Mouse (Mus musculus) embryo, embryonic 10.5 days (tissue): ENCODE measurements around the gene Zbtb44.
"Not testable (repeated sequence)": the region's sequence is repeated elsewhere in the genome, so short reads cannot be mapped to it uniquely, and the experiment has no call there.

Experiments used
- DNase-seq: peaks from one replicate; pipeline ENCODE4 v3.0.0-alpha.2; 2015; ENCODE audit warnings: low spot score

The Zbtb44 gene

GRCm38 (mm10) chr9:31030532-31031413 is at the start of gene Zbtb44:
Gene Zbtb44 (plus strand): TSS chr9:31030644.
- DNase-seq: peak; percentile 58

DNA sequence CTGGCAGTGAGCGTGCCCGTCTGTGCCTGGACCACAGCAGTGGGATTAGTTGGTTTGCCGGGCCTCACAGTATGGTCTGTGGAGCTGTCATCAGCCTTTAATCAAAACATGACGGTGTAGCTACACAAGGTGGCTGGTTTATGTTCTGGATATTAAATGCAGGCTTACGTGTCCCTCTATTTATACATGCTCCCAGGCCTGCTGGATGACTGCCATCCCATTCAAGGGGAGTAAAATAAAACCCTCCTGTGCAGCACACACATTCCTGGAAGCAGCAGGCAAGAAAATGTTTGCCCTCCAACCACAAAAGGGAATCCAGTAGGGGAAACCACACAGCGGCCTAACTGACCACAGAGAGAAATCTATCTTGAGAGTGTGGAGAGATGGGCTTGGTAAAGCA is 44.7 kb upstream of the Zbtb44 start:
- DNase-seq: no peak

DNA sequence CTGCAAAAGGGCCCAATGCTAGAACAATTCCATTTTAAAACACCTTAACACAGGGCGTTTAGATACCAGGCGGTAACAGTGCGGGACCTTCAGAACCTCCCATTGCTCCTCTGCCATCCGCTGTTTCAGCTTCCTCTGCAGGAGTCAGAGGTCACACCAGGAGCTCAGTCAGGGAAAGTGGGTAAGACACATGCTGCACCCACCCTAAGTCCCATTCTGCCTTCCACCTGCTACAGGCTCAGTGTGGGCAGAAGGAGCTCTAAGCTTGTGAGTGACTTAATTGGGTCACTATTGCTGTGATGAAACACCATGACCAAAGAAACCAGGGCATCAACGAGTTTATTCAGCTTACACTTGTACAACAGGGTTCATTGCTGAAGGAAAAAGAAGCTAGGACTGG is 37.3 kb upstream of the Zbtb44 start:
- no peak for DNase-seq

GRCm38 (mm10) chr9:30996590-30997562 is 33.6 kb upstream of the Zbtb44 start:
- no peak for DNase-seq

GRCm38 (mm10) chr9:31000641-31001040 is 29.8 kb upstream of the Zbtb44 start:
- no peak for DNase-seq

- no peak for DNase-seq
These were observed 27.9 kb upstream of the Zbtb44 start for GRCm38 (mm10) chr9:31002528-31002927.

- DNase-seq: no peak
These were observed 21.1 kb upstream of the Zbtb44 start for GRCm38 (mm10) chr9:31009334-31009733.

- no peak for DNase-seq
These were observed 20.4 kb upstream of the Zbtb44 start for GRCm38 (mm10) chr9:31010040-31010439.

- DNase-seq: no peak
These were observed 19.7 kb upstream of the Zbtb44 start for GRCm38 (mm10) chr9:31010749-31011148.

GRCm38 (mm10) chr9:31011533-31011932 is 18.9 kb upstream of the Zbtb44 start:
- DNase-seq: peak; percentile 15

DNA sequence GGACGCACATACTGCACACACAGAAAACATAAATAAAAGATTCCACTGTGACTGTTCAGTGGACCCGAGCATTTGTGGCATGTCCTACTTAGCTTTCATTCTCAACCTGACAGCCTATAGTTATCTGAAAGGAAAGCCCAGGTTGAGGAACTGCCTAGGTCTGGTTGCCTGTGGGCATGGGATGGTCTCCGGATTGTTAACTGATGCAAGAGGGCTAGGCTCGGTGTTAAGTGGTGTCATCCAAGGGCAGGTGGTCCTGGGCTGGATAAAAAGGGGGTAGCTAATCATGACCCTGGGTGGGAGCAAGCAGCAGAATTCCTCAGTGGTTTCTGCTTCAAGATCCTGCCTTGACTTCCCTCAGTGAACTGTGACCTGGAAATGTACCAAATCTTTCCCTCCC is 17.8 kb upstream of the Zbtb44 start:
- DNase-seq: no peak

DNA sequence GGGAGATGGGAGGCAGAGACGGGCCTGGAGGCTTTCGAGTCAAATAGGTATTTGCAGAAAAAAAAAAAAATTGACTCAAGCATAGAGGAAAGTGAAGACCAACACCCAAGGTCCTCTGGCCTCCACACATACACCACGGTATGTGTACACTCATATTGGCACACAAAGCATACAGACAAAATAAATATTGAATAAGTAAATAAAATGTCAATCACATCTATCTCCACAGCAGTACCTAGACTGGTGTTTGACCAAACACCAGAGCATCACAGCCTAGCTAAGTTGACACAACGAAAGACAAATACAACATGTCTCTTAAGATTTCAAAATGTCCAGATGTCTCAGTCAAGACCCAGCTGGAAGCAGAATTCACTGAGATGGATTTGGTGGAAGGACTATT is 17.0 kb upstream of the Zbtb44 start:
- DNase-seq: no peak

DNA sequence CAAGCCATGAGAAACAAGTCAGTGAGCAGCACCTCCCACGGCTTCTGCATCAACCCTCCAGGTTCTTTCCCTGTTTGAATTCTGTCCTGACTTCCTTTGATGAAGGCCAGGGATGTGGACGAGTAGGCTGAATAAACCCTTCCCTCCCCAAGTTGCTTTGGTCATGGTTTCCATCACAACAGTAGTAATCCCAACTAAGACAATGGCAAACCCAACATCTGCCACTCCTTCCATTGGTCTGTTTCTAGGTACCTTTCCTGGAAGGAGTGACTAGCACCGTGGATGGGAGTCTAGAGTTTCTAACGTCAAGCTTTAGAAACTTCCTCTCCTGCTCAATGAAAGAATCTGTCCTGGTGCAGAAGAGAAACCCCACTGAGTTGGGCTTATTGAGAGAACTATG is 12.8 kb upstream of the Zbtb44 start:
- DNase-seq: no peak

GRCm38 (mm10) chr9:31018158-31018557 is 12.3 kb upstream of the Zbtb44 start:
- DNase-seq: no peak

- DNase-seq: no peak
These were observed 11.7 kb upstream of the Zbtb44 start for GRCm38 (mm10) chr9:31018705-31019104.

- DNase-seq: no peak
These were observed 2.2 kb upstream of the Zbtb44 start for GRCm38 (mm10) chr9:31028251-31028650.

- DNase-seq: peak; percentile 97
These were observed 513 bp upstream of the Zbtb44 start for GRCm38 (mm10) chr9:31029751-31030511.

- no peak for DNase-seq
These were observed 985 bp downstream of the Zbtb44 start for GRCm38 (mm10) chr9:31031414-31031843.

DNA sequence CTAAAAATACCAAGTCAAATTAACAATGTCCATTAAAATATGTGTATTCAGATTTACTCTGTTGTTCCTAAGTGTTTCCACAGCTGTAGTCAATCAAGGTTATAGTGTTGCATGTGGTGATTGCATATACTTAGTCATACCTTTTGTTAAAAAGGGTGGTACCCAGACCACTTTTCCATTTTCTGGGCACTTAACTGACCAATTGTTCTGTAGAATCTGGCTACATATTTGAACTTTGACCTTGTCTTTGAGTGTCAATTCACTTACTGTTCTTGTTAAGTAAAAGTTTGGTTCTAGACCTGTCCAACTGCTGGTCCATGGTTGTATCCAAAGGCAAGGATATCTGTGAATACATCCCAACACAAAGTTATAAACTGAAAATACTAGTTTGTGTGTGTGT is 2.1 kb downstream of the Zbtb44 start:
- no peak for DNase-seq

GRCm38 (mm10) chr9:31050208-31050607 is 19.8 kb downstream of the Zbtb44 start:
- no peak for DNase-seq

GRCm38 (mm10) chr9:31051509-31051908 is 21.1 kb downstream of the Zbtb44 start:
- DNase-seq: not testable (repeated sequence)

- DNase-seq: no peak
These were observed 28.3 kb downstream of the Zbtb44 start for GRCm38 (mm10) chr9:31058723-31059122.
